Mouse (Mus musculus): ENCODE measurements around the gene Rgl3.
A peak's percentile ranks its signal among the peaks of the same experiment; 100 is the strongest.

Gene Rgl3

DNA sequence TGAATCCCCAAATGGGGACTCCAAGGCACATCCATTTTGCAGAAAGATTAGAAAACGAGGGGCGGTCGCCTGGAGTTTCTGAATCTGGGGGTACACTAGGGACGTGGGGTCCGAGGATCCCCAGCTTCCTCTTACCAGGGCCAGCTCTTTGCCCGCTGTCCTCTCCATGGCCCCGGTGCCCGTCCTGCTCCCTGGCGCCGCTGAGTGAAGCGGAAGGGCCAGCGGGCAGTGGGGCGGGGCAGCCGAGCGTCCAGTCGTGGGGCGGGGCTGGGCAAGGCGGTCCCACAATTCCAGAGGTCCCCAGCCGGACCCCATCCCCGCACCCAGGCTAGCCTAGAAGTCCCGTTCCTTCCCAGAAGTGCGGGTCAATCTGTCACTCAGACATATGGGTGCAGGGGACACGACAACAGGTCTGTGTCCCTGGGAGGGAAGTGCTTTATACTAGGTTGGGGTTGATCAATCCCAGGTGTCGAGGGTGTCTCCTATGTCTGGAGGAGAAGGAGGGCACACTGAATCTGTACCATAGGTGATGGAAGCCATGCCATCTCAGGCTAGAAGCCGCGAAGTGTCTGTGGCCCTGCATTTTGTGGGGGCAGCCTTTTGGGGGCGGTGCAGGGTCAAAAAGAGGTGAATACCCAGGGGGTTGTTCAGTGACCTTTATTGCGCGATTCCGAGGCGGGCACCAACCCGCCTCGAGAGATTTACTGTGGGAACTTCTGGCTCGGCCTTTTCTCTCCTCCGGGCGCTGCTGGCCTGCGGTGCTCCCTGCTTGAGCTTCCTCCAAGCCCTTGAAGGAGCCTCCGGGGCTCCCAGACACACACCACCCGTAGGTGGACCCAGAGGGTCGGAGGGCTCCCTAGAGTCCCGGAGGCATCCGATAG lies at the start of gene Rgl3:
TSS of gene Rgl3 (minus strand) at position 217 of the 881 bp plus-strand sequence.
- peak in 1 of 2 experiments; percentile 13 for DNase-seq (ENCODE audit: low spot score in 2 of 2)

DNA sequence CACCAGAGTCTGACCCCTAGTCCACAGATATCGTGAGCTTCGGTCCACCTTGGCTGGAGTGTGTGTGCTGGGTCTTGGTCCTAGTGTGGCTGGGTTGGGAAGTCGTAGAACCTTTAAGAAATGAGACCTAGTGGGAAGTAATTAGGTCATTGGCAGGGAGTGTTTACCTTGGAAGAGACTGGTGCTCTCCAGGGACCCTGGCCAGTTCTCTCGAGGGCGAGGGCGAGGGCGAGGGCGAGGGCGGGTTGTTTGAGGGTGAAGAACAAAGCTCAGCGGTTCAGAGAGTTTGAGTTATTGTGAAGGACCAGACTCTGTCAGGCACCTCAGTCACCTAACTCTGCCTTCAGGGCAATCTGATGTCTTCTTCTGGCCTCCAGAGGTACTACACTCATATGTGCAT lies 48.6 kb upstream of the Rgl3 start:
- no peak for DNase-seq (ENCODE audit: low spot score in 2 of 2)

DNA sequence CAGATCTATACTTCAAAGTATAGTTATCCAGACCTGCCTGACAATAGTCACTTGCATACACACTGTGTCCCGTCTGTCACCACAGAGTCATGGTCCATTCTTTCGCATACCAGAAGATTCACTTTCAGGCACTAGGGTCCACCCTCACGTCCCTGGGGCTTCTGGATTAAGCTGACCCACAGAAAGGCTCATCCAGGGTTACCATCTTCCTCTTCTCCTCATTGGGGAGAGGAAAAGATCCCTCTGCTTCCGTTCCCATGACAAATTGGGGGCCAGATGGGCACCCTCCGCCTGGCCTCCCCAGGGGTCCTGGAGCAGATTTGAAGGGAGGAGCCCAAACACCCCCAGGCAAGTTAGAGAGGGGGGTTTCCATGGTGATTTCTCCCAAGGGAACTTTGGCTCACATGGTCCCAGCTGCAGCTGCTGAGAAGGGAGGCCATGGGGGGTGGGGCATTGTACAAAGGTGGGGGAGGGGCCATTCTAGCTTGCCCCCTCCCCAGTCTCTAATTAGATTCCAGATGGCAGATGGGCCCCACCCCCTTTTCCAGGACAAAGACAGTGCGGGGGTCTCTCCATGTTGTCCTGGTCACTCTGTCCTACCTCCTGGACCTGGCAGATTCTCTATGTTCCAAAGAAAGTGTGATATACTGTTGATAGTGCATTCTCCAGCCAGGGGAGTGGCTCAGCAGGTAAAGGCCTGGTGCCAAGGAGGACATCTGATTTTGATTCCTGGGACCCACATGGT lies 46.2 kb upstream of the Rgl3 start:
- no peak for DNase-seq (ENCODE audit: low spot score in 2 of 2)

- no peak for DNase-seq (ENCODE audit: low spot score in 2 of 2)
Measured at GRCm38 (mm10) chr9:22030386-22030785, 41.1 kb upstream of the Rgl3 start.

- no peak for DNase-seq (ENCODE audit: low spot score in 2 of 2)
Measured at GRCm38 (mm10) chr9:22028467-22028866, 39.2 kb upstream of the Rgl3 start.

GRCm38 (mm10) chr9:22024592-22024991 lies 35.3 kb upstream of the Rgl3 start:
- DNase-seq (ENCODE audit: low spot score in 2 of 2) = no peak

GRCm38 (mm10) chr9:22017208-22017825 lies 28.1 kb upstream of the Rgl3 start:
- no peak for DNase-seq (ENCODE audit: low spot score in 2 of 2)

DNA sequence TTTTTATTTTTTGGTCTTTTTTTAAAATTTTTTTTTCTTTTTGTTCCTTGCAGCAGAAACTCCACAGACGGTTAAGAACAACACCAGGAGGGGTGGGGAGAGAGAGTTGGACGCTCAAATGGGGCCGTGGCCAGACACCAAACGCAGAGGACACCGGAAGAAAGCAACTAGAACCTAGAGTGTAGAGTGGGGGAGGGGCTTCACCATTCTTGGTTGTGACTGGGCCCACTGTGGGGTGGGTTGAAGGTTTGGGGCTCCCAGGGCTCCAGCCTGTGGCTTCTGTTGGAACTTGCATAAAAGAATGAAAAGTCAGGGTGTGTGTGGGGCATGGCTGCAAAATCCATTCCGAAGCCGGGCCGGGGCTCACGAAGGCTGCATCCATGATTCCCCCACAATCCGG lies 27.0 kb upstream of the Rgl3 start:
- no peak for DNase-seq (ENCODE audit: low spot score in 2 of 2)

DNA sequence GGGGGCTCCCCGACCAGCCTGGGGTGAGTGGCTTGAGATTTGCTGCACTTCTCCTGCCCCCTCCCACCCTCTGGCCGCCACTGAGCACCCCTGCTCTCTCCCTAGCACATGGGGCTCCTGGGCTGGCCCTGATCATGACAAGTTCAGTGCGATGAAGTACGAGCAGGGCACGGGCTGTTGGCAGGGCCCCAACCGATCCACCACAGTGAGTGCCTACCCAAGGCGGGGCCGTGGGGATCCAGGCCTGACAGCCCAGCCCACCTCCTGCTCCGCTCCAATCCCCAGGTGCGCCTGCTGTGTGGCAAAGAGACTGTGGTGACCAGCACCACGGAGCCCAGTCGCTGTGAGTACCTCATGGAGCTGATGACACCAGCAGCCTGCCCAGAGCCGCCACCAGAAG lies 23.5 kb upstream of the Rgl3 start:
- no peak for DNase-seq (ENCODE audit: low spot score in 2 of 2)

GRCm38 (mm10) chr9:22011055-22011454 lies 21.8 kb upstream of the Rgl3 start:
- no peak for DNase-seq (ENCODE audit: low spot score in 2 of 2)

- no peak for DNase-seq (ENCODE audit: low spot score in 2 of 2)
Measured at GRCm38 (mm10) chr9:22004546-22004945, 15.3 kb upstream of the Rgl3 start.

DNA sequence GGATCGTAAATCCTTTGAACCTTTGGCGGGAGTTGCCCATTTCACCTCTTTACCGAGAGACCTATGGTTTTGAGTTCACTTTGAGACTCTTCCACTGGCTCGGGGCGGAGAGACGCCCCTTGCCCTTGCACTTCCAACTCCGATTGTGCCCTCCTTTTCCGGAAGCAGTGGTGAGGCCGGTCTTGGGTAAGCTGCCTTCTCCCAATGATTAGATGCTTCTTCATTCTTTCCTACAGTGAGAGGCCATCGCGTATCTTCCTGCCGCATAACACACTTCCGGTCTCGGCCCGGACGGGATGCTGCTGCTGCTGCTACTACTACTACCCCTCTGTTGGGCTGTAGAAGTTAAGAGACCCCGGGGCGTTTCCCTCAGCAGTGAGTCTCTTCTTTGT lies 13.9 kb upstream of the Rgl3 start:
- DNase-seq (ENCODE audit: low spot score in 2 of 2) = no peak

DNA sequence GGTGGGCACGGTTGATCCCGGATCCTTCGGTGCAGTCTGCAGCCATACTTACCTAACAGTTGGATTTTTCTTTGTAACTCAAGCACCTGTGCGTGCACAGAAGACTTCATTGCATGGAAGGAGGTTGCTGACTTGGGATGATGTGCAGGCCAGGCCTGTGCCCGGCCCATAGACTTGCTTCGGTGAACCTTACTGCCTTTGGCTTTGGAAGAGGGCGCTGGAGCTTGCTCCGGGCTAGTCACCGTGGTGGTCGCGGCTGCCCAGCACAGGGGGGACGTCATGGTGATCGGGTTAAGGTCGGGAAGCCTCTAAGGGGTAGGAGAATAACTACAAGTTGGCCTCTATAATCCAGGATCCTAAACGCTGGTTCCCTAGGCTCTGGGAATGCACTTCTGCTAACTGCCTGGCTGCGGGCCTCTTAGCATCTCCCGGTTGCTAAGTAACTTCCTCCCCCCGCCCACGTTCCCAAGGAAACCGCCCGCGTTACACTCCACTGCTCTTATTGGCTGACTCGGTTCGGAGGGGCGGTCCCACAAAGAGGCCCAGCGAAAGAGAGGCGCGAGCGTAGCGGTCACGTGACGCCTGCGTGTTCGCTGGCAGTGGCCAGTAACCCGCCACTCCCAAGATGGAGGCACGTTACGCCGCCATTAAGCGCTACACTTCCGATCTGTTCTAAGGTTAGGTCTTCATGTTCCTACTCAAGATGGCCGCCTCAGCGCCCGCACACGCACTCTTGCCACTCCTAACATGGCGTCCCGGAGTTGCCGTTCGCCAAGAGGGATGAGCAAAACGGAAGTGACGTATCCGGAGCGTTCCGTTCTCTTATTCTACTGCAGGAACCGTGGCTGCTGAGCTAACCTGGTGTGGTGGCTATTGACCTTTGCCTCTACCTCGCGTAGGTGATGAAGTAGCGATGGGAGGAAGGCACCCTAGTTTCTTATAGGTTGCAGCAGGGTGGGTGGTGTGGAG lies 13.2 kb upstream of the Rgl3 start, which contains the start of the genes Ccdc151 and Prkcsh:
TSS of gene Ccdc151 (minus strand) at position 441 of the 969 bp plus-strand sequence.
TSS of gene Prkcsh (plus strand) at position 613 of the 969 bp plus-strand sequence.
- DNase-seq (ENCODE audit: low spot score in 2 of 2) = peak; percentile 99 to 100

DNA sequence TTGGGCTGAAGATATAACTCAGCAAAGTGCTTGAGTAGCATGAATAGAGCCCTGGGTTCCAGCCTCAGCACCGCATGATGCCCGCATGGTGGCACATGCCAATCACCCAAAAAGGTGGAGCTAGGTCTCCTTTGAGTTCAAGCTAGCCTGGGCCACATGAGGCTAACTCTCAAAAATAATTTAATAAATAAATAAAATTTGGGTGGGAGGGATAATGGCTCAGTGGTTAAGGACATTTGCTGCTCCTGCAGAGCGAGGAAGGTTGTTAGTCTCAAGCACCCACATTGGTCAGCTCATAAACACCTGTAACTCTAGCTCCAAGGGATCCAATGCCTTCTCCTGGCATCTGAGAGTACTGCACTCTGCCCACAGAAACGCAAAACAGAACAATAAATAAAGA lies 12.4 kb upstream of the Rgl3 start:
- no peak for DNase-seq (ENCODE audit: low spot score in 2 of 2)

GRCm38 (mm10) chr9:22000296-22000695 lies 11.1 kb upstream of the Rgl3 start:
- no peak for DNase-seq (ENCODE audit: low spot score in 2 of 2)

- DNase-seq (ENCODE audit: low spot score in 2 of 2) = no peak
Measured at GRCm38 (mm10) chr9:21996178-21996867, 7.1 kb upstream of the Rgl3 start.

- DNase-seq (ENCODE audit: low spot score in 2 of 2) = no peak
Measured at GRCm38 (mm10) chr9:21992227-21992626, 3.0 kb upstream of the Rgl3 start.

- no peak for DNase-seq (ENCODE audit: low spot score in 2 of 2)
Measured at GRCm38 (mm10) chr9:21988421-21989101, 685 bp downstream of the Rgl3 start.

GRCm38 (mm10) chr9:21987592-21988342 lies 1.5 kb downstream of the Rgl3 start:
- DNase-seq (ENCODE audit: low spot score in 2 of 2) = no peak

Measured in right cerebral cortex, adult 2 months (tissue).